Mouse (Mus musculus) cerebellum, adult 2 months (tissue): ENCODE measurements around the gene Taok3.

Source experiments
- CTCF ChIP-seq: fragments of 200-500 bp; IDR thresholded peaks from 2 replicates; pipeline ENCODE4 v1.5.1; 2011; ENCODE audit warnings: low read depth, mild to moderate bottlenecking, control low read depth, low read length, moderate library complexity, borderline replicate concordance; ENCODE audit not compliant: insufficient read depth
- POLR2A ChIP-seq: fragments of 200-500 bp; IDR thresholded peaks from 2 replicates; pipeline ENCODE4 v1.6.1; 2011; ENCODE audit warnings: low read length, control low read depth, borderline replicate concordance; ENCODE audit not compliant: insufficient read depth

DNA sequence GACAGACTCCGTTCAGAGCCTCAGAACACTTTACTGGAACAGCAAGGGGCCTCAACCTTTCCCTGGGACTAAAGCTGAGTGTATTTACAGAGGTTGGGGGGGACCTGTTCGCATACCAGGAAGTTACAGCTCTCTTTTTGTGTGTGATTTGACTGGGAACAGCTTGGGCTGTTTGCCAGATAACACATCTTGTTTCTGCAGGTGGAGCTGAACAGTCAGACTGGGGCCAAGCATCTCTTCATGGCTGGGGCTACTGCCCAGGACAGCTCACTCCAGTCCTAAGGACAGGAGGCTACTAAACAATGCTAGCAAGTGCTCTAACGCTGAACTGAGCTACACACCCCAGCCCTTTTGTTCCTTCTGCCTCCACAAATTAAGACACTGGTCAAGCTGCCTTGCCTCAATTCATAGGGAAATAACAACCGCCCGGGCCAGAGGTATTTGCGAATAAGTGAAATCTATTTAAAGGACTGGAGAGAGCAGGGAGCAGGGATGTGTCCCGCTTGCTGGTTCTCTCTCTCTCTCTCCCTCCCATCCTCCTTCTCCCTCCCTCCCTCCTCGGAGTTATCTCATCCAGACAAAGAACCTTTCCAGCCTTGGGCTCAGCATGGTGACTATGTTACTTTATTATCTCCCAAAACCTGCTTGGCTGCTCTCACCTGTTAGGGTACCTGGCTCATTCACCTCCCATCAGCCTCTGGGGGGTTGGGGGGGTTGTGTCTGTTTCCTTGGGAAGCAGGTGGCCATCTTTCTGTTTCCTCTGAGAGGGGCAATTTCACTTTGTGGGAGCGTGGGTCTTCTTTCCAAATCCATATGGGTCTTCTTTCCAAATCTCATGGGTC, 194.9 kb downstream of the Taok3 start:
- TF ChIP-seq POLR2A (no peak), CTCF (no peak)
